Mouse (Mus musculus) mature B cell (primary cell): ENCODE measurements around the gene Cacng4.

Experiments used
- in situ Hi-C: fragments of 300-500 bp; cut with MboI; formaldehyde crosslinking; loops from 2 replicates; pipeline ENCODE4 v1.14.3; 2019

Cacng4 gene

DNA sequence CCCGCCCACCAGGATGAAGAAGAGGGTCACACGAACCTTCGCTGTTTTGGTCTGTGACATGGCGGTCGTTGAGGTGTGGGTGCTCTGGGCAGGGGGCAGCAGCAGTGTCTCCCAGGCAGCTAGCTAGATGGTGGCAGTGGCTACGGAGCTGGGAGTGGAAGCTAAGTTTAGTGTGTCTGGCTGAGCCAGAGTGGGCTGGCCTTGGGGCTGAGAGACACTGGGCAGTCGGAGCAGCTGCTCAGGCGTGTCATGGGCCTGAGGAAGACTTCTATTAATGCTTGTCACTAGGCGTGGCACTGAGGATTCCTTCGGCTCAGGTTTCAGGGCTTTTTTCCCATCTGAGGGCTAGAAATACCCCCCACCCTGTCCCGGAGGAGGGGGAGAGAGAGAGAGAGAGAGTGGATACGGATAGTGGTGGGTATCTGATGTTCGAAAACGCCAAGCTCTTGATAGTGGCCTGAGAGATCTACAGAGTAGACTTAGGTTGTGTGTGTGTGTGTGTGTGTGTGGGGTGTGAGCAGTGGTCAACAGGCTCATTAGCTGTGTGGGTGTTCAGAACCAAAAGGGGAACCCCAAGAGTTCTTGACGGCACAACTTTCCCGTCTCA, 77.9 kb downstream of the Cacng4 start, which contains the start of gene Cacng1:
Gene Cacng1 (minus strand): TSS at position 191 of the 607 bp plus-strand sequence.
- in situ Hi-C loops, result no loop called here

DNA sequence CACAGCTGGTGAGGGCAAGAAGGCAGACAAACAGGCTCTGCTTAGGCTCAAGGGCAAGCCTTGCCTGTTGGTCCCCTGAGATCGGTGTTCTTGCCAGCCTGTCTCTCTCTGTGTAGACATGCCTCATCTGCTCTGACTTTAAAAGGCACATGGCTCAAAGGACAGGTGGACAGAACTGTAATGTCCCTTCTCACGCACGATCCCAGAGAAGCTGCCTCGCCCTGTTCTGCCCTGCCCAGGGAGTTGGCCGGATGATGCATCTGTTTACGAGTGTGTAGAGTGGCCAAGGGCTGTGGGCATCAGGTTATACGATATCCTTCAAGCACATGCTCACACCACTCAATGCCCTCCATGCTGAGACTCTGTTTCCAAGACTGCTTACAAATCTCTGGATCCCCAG, 80.0 kb downstream of the Cacng4 start:
- in situ Hi-C loops, result no loop called here

DNA sequence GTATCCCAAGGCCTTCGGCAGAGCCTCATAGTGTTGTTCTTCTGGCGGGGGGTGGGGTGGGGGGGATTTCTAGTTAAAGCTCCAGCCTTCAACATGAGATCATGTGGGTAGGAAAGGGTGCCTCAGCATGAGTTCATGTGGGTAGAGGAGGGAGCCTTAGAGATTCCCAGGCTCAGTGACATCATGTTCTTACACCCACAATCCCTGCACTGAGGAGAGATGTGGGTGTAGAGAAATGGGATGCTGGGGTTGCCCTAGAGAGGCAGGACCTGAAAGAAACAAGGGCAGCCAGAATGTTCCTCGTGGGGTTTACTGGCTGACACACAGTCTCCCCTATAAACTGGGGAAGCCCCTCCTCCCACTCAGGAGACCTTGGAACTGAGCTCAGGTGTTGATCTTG, 84.0 kb downstream of the Cacng4 start:
- in situ Hi-C loops, result no loop called here

DNA sequence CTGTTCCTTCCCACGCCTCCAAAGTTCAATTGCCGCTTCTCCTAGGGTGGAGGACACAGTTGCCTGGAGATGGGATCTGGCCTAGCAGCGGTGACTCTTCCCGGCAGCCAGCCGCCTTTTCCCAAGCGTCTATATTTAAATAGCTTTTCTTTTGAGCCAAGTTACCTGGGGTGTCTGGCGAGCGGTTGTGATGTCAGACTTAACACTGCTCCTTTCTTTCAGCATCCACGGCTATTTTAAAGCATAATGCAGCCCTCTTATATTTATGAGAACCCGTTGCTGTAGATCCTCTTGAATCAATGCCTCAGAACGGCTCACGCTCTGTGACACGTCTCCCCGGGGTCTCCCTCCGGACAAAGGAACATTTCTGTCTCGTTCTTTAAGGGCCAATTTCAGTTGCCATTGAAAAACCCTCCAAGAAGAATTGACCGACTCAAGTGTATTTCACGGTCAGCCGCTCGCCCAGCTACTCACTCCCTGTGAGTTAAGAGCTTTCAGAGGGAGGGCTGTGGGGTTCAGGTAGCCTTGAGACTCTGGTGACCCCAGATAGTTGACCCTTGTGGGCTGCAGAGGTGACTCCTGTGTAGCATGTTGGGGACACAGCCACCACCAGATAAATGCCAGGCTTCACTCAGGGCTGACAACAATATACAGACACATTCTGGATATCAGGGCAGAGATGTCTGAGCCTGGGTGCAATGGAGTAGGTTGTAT, 86.3 kb downstream of the Cacng4 start:
- in situ Hi-C loops, result no loop called here

DNA sequence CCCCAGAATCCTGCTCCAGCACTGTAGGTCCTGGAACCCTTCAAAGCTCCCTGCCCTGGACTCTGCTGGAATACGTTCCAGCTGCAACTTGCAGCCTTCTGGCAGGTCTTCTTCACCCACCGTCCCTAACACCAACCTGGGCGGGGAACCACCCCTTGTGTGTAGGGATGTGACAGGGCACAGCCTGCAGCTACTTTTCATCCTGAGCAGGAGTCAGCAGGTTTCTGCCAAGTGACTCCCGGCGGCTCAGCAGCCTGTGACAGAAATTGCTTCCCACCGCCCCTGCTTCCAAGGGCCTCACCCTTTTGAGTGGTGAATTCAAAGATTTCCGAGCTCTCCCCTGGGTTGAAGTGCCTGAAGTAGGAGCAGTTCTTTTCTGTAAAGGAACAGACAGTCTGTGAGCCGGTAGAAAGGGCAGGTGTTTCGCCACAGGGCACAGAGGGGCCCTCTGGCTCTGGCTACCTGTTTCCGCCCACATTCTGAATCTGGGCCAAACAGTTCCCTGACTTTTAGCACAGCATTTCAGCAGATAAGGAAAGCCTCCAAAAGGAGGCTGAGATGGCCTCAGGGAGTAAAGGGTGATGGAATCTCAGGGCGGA, 88.8 kb downstream of the Cacng4 start:
- in situ Hi-C loops, result no loop called here

DNA sequence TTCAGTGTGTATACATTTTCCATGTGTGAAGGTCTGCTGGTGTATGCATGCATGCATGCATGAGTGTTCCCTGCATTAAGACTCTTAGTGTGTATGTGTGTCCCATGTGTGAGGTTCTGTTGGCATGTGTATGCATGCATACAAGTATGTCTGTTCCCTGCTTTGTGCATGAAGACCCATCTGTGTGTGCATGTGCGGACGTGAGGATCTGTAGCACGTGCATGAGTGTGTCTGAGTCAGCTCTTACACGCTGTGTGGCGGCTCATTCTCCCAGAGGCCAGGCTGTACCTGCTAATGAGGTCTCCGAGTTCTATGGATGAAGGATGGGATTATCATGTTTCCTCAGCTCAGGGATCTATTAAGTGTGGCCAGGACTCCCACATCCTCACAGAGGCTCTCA, 89.3 kb downstream of the Cacng4 start:
- in situ Hi-C loops, result no loop called here

DNA sequence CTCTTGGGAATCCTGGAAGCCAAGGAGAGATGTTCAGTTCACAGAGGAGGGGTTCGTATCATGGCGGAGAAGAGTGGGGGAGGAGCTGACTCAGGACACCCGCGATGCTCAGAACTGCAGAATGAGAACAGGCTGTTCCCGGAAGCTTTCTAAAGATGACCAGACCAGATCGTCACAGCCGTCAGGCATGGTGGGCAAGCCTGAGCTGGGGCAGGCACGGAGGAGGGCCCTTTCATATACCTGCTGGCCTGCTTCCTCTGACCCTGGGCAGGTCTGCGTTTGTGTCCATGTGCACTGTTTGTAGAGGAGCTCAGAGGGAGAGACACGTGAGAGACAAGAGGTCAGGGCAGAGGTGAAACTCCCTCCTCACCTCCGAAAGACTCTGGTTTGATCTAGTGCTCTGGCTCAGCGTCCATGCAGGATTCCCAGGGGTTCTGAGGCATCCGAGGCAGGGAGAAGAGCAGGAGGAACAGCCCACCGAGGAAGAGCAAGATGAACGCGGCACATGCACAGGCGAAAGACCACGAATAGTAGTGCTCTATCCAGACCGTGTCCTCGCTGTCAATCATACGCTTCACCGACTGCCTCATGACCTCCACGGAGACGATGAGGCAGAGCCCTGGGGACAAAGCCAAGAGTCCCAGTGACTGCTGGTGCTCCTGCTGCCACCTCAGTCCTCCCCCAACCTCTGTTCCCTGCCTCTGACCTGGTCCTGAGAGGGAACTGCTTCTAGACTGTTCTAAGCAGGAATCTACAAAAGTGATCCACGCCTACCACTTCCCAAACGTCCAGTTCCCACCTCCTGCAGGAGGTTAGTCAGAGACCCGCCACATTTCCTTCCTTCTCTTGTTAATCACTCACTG, 90.9 kb downstream of the Cacng4 start:
- in situ Hi-C loops, result no loop called here

DNA sequence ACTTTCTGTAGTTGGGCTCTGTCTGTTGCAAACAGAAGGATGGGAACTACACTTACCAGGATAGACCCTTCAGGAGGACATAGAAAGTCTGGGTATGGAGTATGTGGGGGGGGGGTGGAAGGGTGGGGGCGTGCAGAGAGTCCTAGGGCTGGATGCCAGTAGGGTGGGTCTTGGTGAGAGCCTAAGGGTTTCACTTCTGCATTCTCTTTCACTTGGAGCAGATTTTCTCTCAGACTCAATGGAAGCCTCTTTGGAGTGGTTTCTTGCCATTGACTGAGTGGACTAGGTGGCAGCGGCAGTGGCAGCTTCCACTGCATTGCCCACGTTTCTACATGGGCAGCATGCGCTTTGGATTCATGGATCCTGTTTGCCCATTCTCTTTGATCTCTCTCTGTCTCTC, 94.4 kb downstream of the Cacng4 start:
- in situ Hi-C loops, result no loop called here

DNA sequence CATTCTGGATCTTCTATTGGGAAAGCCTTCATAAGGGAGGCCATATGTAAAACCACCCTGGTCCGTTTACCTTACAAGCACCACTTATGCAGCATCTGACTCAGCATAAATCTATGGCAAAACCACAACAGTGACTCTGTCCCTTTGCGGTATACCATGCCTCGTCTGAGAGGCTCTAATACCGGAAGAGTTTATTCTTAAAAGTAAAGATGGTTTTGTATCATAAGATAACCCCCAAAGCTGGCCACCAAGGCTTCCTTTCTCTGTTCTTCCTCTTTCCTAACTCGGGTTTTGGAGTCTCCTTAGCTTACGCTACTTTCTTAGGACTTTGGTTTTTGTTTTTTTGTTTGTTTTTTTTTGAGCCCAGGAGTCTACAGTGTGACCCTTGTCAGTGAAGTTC, 101.0 kb downstream of the Cacng4 start:
- in situ Hi-C loops, result no loop called here

DNA sequence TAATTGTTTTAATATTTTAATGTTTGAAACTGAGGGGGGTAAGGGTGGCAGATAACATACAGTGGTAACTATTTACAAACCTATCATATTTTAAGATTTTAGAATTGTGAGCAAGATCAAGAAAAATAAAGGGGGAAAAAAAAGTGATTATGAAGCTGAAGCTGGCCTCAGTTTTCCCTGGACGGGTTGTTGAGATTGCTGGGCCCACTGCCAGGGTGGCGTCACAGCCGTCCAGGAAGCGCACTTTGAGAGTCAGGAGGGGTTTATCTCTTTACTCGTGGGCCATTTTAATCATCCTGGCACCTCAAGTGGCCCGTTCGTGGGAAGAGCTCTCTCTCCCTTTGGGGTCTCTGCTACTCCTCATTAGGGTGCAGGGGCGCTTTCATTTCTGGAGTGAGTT, 102.8 kb downstream of the Cacng4 start:
- in situ Hi-C loops, result no loop called here

DNA sequence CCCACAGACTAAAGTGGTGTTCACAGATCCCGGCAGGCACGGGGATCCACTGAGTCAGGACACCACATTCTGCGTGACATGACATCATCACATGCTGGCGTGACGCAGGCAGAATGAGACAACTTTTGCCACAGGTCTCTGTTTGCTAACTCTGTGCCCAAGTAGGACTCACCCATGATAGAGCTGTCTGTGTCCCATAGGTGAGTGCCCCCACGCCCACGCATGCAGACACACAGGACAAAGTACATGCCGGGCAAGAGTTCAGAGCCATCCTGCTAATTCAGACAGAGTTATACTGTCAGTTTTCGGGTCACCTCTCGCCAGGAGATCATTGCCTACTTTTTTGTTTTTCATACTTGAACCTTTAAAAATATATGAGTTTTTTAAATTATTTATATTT, 105.9 kb downstream of the Cacng4 start:
- in situ Hi-C loops, result no loop called here

DNA sequence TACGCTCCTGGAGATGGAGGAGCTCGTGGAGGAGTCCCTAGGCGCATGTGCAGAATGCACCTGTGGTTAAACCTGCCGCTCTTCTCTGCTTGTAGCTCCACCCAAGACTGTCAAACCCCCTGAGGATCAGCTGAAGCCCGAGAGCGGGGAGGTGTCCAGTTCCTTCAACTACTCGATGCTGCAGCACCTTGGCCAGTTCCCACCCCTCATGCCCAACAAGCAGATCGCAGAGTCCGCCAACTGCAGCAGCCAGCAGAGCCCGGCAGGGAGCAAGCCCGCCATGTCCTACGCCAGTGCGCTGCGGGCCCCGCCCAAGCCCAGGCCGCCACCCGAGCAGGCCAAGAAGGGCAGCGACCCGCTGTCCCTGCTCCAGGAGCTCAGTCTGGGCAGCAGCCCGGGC, 108.1 kb downstream of the Cacng4 start:
- in situ Hi-C loops, result no loop called here

DNA sequence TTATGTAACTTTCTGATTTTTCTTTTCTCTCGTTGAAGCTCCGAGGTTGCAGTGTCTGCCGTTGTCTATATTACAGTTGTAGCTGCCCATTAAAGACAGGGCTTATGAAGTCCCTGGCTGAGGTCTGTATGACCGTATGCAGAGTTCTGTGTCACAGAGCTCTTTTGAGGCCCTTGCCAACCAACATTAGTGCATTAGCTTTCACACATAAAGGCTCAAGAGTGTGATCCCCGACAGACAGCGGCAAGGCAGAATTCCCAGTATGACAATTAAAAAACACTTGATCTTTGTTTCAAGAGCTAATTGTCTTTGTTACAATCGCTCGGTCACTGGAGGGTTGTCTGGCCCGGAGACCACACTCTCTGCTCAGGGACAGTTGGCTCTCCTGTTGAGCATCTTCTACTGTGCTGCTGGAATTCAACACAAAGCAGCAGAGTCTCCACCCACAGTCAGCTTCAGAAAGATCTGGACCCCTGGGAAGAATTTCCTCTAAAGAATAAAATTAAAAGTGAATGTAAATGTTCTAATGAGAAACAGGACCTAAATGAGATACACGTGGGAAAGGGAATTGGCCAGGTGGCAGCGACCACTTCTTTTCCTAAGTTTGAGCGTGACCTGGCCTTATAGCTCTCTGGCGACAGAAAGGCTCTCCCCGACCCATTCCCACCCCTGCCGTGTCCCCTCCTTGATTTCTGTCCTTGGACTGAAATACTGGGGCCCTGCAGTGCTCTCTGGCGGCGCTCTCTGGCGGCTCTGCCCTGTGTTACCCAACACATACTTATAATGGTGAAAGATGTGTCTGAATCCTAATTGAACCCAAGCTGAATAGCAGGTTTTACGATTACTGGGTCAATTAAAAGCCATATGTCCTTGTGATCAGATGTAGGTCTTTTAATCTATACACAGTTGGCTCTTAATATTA, 110.6 kb downstream of the Cacng4 start:
- in situ Hi-C loops, result no loop called here

DNA sequence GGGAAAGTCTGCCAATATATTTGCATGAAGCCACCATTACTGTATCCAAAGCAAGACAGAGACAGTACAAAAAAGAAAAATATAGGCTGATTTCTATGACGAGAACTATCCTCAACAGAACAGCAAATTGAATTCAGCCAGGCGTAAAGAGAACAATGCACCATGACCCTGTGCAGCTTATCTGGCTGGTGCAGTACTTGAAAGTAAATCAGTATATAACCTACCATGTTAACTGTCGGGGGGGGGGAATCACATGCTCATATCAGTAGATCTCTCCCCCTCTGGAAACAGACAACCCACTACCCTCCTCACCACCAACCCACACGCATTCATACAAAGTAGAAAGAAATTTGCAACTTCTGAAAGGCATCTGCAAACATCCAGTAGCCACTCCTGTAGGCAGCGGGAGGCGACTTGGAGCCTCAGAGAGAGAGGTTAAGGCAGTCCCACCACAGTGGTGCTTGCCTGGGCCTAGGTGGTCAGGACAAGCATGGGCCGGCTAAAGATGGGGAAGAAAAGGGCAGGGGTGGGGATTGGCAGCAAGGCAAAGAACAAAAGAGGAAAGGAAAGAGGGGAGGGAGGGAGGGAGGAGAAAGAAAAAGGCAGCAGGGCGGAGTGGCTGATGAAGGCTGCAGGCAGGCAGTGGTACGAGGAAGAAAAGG, 111.5 kb downstream of the Cacng4 start:
- in situ Hi-C loops, result no loop called here
